Mouse (Mus musculus) C2C12 (cell line): ENCODE results near the gene Cdk19.

ENCODE experiments used
- FOSL1 ChIP-seq: IDR thresholded peaks from one replicate; pipeline ENCODE4 v1.8.0; 2011; ENCODE audit warnings: mild to moderate bottlenecking, low read length; ENCODE audit not compliant: poor library complexity, insufficient read depth, severe bottlenecking
- MYOG ChIP-seq: IDR thresholded peaks from one replicate; pipeline ENCODE4 v1.6.1; 2011; ENCODE audit not compliant: control insufficient read depth, insufficient read length; ENCODE audit errors: extremely low read depth

DNA sequence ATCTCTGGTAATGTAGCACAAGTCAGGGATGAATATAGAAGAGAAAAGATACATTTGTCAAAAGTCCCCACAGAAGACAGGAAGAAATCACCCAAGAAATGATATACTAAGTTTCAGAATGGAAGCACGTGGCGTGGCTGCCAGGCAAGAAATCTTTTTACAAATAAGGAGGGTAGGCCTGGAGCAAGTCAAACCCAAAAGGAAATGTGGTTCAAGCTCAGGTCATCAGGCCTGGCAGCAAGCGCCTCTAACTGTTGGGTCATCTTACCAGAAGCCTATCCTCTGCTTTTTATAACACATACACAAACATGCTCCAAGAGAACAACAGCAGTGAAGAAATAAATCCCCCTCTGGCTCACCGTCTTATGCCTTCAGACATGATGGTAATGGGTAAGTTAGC lies 26.6 kb upstream of the Cdk19 start:
- TF ChIP-seq MYOG = no peak
- TF ChIP-seq FOSL1 = no peak
